Mouse (Mus musculus) bone marrow, adult 2 months (tissue): ENCODE data around the gene Tesk1.

Experiments
- CTCF ChIP-seq: fragments of 200-500 bp; IDR thresholded peaks from 2 replicates; pipeline ENCODE4 v1.5.1; 2011; ENCODE audit warnings: low read length, control low read depth; ENCODE audit not compliant: control insufficient read depth, insufficient read depth
- POLR2A ChIP-seq: fragments of 200-500 bp; IDR thresholded peaks from 2 replicates; pipeline ENCODE4 v1.6.1; 2011; ENCODE audit warnings: low read depth, mild to moderate bottlenecking, control low read depth, low read length, borderline replicate concordance; ENCODE audit not compliant: control insufficient read depth

DNA sequence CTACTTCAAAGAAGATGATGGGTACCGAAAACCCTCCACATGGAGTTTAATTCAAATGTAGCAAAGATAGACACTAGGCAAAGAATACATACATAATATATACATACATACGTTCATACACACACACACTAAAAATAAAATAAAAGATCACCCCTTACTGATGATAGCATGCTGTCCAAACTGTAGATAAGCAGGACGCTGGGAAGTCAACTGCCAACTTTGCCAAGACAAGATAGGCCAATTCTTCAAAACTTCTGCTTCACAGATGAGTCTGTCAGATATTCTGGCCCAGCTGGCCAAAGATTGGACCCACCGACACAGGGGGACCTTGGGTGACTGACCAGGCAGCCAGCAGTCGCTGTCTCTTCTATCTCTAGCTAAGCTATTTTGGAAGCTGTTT lies 21.4 kb downstream of the Tesk1 start:
- no peak for TF ChIP-seq POLR2A
- no peak for TF ChIP-seq CTCF
